Mouse (Mus musculus): Measurements from ENCODE around the gene Eml1.

DNA sequence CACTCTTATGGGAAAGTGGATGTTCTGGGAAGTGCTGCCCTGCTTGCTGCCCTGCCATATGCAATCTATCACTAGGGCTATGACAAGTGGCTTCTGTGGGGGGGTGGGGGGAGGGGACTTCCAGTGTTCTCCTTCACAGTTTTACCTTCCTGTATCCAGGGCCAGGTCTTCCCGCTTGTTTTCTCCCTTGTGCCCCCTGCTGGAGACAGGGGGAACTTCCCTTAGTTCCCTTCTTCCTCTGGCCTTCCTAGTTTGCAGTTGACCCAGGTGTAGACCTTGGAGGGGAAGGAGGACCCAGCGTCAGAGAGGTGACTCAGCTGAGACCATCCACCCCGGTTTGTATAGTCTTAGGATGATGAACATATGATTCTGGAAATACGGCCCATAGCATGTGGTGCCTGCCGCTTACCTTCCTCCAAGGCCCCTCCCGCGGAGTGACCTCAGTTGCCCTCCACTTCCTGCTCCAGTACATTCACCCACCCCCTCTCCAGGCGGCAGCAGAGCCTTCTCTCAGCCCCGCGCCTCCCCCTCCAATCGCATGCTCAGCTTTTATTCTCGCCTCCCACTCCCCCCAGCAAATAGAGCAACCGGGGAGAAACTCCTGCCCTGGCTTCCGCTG, 32.1 kb upstream of the Eml1 start:
- TF ChIP-seq CTCF (IDR thresholded peaks at IDR 0.05; ENCODE audit: control insufficient read depth, insufficient read depth, insufficient read length) = no peak
- no peak for TF ChIP-seq MYOD1 (IDR thresholded peaks at IDR 0.05; ENCODE audit: control insufficient read depth, insufficient read length, low read depth)
- TF ChIP-seq USF1 (IDR thresholded peaks at IDR 0.05; ENCODE audit: low read depth) = no peak
- TF ChIP-seq MYOG (IDR thresholded peaks at IDR 0.05; ENCODE audit: control insufficient read depth, extremely low read depth, insufficient read length) = no peak
- TF ChIP-seq CEBPB (IDR thresholded peaks at IDR 0.05; ENCODE audit: low read depth) = no peak
- no peak for TF ChIP-seq MAX (IDR thresholded peaks at IDR 0.05)
